Comparison of ENCODE assay signal across 11 mouse cellular contexts in genomic region chr2:167621255-167622087, GRCm38 (mm10). TPM values are rescaled to one million over a fixed set of nuclear protein-coding genes. Genes with fewer than 3 reads are reported as not detected.
DNase-seq lines count a peak whose midpoint lies in the region; ATAC-seq and TF ChIP-seq lines count a peak whose summit lies in the region.
"Had no signal": no experiment of that assay in that cellular context is flagged by ENCODE, and none has a peak within 500 bp of the region (broad histone marks: within the 10 kb centered on the region; RNA-seq: fewer than 3 reads in every experiment).

No protein-coding gene starts in this region.

- no peak for DNase-seq in gastrocnemius, adult 2 months
- no peak for DNase-seq in gastrocnemius, adult 18-20 months (ENCODE audit: low spot score)
- DNase-seq in lung, adult 18-20 months: peak; percentile 63 to 78
- DNase-seq in lung, adult 2 months: no peak
- no peak for DNase-seq in embryonic facial prominence, embryonic 10.5 days (ENCODE audit: low spot score)
- no peak for DNase-seq in cerebellum, postnatal 36 days
- DNase-seq: adrenal gland, adult 8-10 months; forebrain, postnatal 0 days had no signal

- H3ac ChIP-seq in myocyte (ENCODE audit: control insufficient read depth, insufficient read length): no peak overlapping the region

- intact Hi-C loops in gastrocnemius, adult 2 months (cut with DNase I): no loop called here

- no peaks in the 10 kb centered on the region for H3K27me3 ChIP-seq in embryonic facial prominence, embryonic 10.5 days (replicated peaks; ENCODE audit: low read depth, poor library complexity, severe bottlenecking)
- no peaks in the 10 kb centered on the region for H3K27me3 ChIP-seq in myocyte (ENCODE audit: control insufficient read depth, insufficient read depth, insufficient read length)

- peaks cover 64% of the 10 kb centered on the region for H3K36me3 ChIP-seq in embryonic facial prominence, embryonic 10.5 days (replicated peaks)
- peaks cover 9% of the 10 kb centered on the region for H3K36me3 ChIP-seq in myocyte (ENCODE audit: control insufficient read depth, insufficient read depth)

- 51% methylated on average over 9 of the region's 9 CpGs for WGBS in lung, adult 2 months
- 81% methylated on average over 9 of the region's 9 CpGs for WGBS in embryonic facial prominence, embryonic 10.5 days

- peaks cover 84% of the 10 kb centered on the region for H3K79me2 ChIP-seq in myocyte (ENCODE audit: control insufficient read depth, insufficient read depth)

- H3K9me3 ChIP-seq in embryonic facial prominence, embryonic 10.5 days: no peaks in the 10 kb centered on the region

- no peak overlapping the region for H3K4me2 ChIP-seq in myocyte (ENCODE audit: low read depth)

- H3K27ac ChIP-seq in gastrocnemius, adult 2 months: peak overlapping the region; percentile 79
- peak overlapping the region; percentile 14; the same call in 1 of the 2 replicates for H3K27ac ChIP-seq in embryonic facial prominence, embryonic 10.5 days (replicated peaks)

- peaks cover 21% of the 10 kb centered on the region for H3K4me1 ChIP-seq in lung, adult 2 months (ENCODE audit: control insufficient read depth, insufficient read depth, low read length)
- H3K4me1 ChIP-seq in embryonic facial prominence, embryonic 10.5 days: peaks cover 18% of the 10 kb centered on the region

- H3K4me3 ChIP-seq in gastrocnemius, adult 2 months: no peak overlapping the region
- H3K4me3 ChIP-seq in lung, adult 2 months (replicated peaks; ENCODE audit: extremely low read depth, low read depth, low read length): no peak overlapping the region
- 0 out of 2 replicates have a peak overlapping the region, but pooled peaks have one; percentile 11 for H3K4me3 ChIP-seq in embryonic facial prominence, embryonic 10.5 days
- no peak overlapping the region for H3K4me3 ChIP-seq in myocyte

- ATAC-seq in megakaryocyte progenitor cell, adult 5-6 weeks (replicated peaks; ENCODE audit: poor library complexity): no peak
- ATAC-seq: forebrain, postnatal 0 days had no signal

- no peak for TF ChIP-seq POLR2A in lung, adult 2 months (IDR thresholded peaks at IDR 0.05; ENCODE audit: borderline replicate concordance, extremely low read depth, low read depth, low read length)
- no peak for TF ChIP-seq POLR2A in myocyte (IDR thresholded peaks at IDR 0.05; ENCODE audit: insufficient read length, low read depth)

- no peak for TF ChIP-seq CTCF in gastrocnemius, adult 2 months (IDR thresholded peaks at IDR 0.05)
- TF ChIP-seq CTCF in lung, adult 2 months (IDR thresholded peaks at IDR 0.05; ENCODE audit: insufficient read depth, low read length): no peak

TF ChIP-seq in myocyte, 11 proteins besides CTCF, POLR2A, EP300 and RAD21:
- peak in 1 of 3 experiments; percentile 7 for TF ChIP-seq MYOG (IDR thresholded peaks at IDR 0.05; ENCODE audit: control insufficient read depth in 1 of 3, insufficient read depth in 1 of 3, insufficient read length in 2 of 3, low read depth in 2 of 3)
- no peak for TF ChIP-seq USF1 (IDR thresholded peaks at IDR 0.05; ENCODE audit: low read depth)
- TF ChIP-seq REST (IDR thresholded peaks at IDR 0.05; ENCODE audit: insufficient read depth, insufficient read length): no peak
- TF ChIP-seq CEBPB (IDR thresholded peaks at IDR 0.05; ENCODE audit: insufficient read depth, poor library complexity, severe bottlenecking): no peak
- no peak for TF ChIP-seq E2F4 (IDR thresholded peaks at IDR 0.05; ENCODE audit: insufficient read depth)
- no peak for TF ChIP-seq MAX (IDR thresholded peaks at IDR 0.05; ENCODE audit: low read depth)
- TF ChIP-seq POLR2AphosphoS2 (IDR thresholded peaks at IDR 0.05; ENCODE audit: insufficient read length, low read depth): peak; percentile 5

RNA-seq across cellular contexts. Expression of gene Ube2v1, which starts 10.4 kb away (rescaled TPM):
- 100 to 1,000 TPM; 170 to 181 TPM for total RNA-seq in gastrocnemius, adult 2 months (2021)
- 100 to 1,000 TPM; 175 to 191 TPM for total RNA-seq in gastrocnemius, adult 18-20 months (2021)
- 102 and 135 TPM in 2 replicates for polyA plus RNA-seq in lung, adult 2 months (2012; rRNA removed)
- polyA plus RNA-seq in embryonic facial prominence, embryonic 10.5 days (2016; fragmentation: Nextera tagmentation; extraction: Ambion mirVana): 384 and 394 TPM in 2 replicates
- polyA plus RNA-seq in myocyte (2012; fragmentation: generic; extraction: Trizol): 322 TPM
- total RNA-seq in megakaryocyte progenitor cell, adult 5-6 weeks (2015): 102 and 116 TPM in 2 replicates
- total RNA-seq in megakaryocyte progenitor cell, adult 5-6 weeks (2017): 51.7 and 56.5 TPM in 2 replicates

RNA-seq across cellular contexts. Expression of gene Gm20431, which starts 39.8 kb away (rescaled TPM):
- 10 to 100 TPM in 1 of 2 experiments, 1 to 10 TPM in 1; 3.7 to 11.5 TPM for total RNA-seq in gastrocnemius, adult 2 months (2021)
- 1 to 10 TPM; 8.0 to 9.4 TPM for total RNA-seq in gastrocnemius, adult 18-20 months (2021)
- polyA plus RNA-seq in lung, adult 2 months (2012; rRNA removed): 11.3 and 11.6 TPM in 2 replicates
- polyA plus RNA-seq in embryonic facial prominence, embryonic 10.5 days (2016; fragmentation: Nextera tagmentation; extraction: Ambion mirVana): 0.68 and 4.9 TPM in 2 replicates
- polyA plus RNA-seq in myocyte (2012; fragmentation: generic; extraction: Trizol): 9.2 TPM
- 3.7 TPM in 1 of 2 replicates, not detected in the other for total RNA-seq in megakaryocyte progenitor cell, adult 5-6 weeks (2015)
- total RNA-seq in megakaryocyte progenitor cell, adult 5-6 weeks (2017): not detected in 2 replicates
- total RNA-seq: common myeloid progenitor, adult 5-6 weeks; forebrain, postnatal 0 days had no signal

Comparison
In these comparisons a context has a peak if more than half of its experiments do, and no peak if none do; other contexts are left out.
1. DNase-seq: peak in lung, adult 18-20 months (2 of 2); none in gastrocnemius, adult 2 months (single experiment), gastrocnemius, adult 18-20 months (single experiment), lung, adult 2 months (single experiment), embryonic facial prominence, embryonic 10.5 days (single experiment) and cerebellum, postnatal 36 days (0 of 2).